Mouse (Mus musculus) midbrain, embryonic 16.5 days (tissue): ENCODE measurements around the gene Npb. TPM values are rescaled to one million over a fixed set of nuclear protein-coding genes. Genes with fewer than 3 reads are reported as not detected.

Experiments
- ATAC-seq: fragments of 200-750 bp; cut with Nextera tagmentation; 2 replicates; pipeline ENCODE4 v1.8.0; 2017; ENCODE audit warnings: moderate TSS enrichment
- H3K27ac ChIP-seq: fragments of 300-500 bp; sonication (generic); 2 replicates; pipeline ENCODE4 v1.5.1; 2014; ENCODE audit warnings: mild to moderate bottlenecking, low read length, mixed read lengths
- H3K27me3 ChIP-seq: fragments of 300-500 bp; sonication (generic); 2 replicates; pipeline ENCODE4 v1.6.1; 2014; ENCODE audit warnings: low read depth, low read length, mixed read lengths; ENCODE audit not compliant: control insufficient read depth, insufficient read depth
- H3K36me3 ChIP-seq: fragments of 300-500 bp; sonication (generic); 2 replicates; pipeline ENCODE4 v1.6.1; 2014; ENCODE audit warnings: mild to moderate bottlenecking, low read length, moderate library complexity, mixed read lengths; ENCODE audit not compliant: control insufficient read depth, insufficient read depth
- H3K4me1 ChIP-seq: fragments of 300-500 bp; sonication (generic); 2 replicates; pipeline ENCODE4 v1.6.1; 2014; ENCODE audit warnings: mild to moderate bottlenecking, low read length, mixed read lengths; ENCODE audit not compliant: control insufficient read depth, insufficient read depth
- H3K4me2 ChIP-seq: fragments of 300-500 bp; sonication (generic); 2 replicates; pipeline ENCODE4 v1.6.1; 2014; ENCODE audit warnings: mild to moderate bottlenecking, low read length, mixed read lengths
- H3K4me3 ChIP-seq: fragments of 300-500 bp; sonication (generic); 2 replicates; pipeline ENCODE4 v1.5.1; 2014; ENCODE audit warnings: low read depth, mild to moderate bottlenecking, low read length, moderate library complexity, mixed read lengths
- H3K9ac ChIP-seq: fragments of 300-500 bp; sonication (generic); 2 replicates; pipeline ENCODE4 v1.6.1; 2014; ENCODE audit warnings: low read depth, low read length, mixed read lengths
- H3K9me3 ChIP-seq: fragments of 300-500 bp; sonication (generic); replicated peaks from 2 replicates; pipeline ENCODE4 v1.6.1; 2014; ENCODE audit warnings: mild to moderate bottlenecking, low read length, mixed read lengths; ENCODE audit not compliant: control insufficient read depth, poor library complexity, severe bottlenecking
- WGBS: fragments of 180-500 bp; shearing (Covaris S2); extraction: QIAGEN DNeasy Blood & Tissue Kit; methylation state at CpG from one replicate; pipeline ENCODE4 v1.1.7; 2014; 5-methylcytosine and 5-hydroxymethylcytosine counted together
- polyA plus RNA-seq: library from polyadenylated mRNA; unstranded; fragments of >200 nt; fragmentation: Nextera tagmentation; extraction: Ambion mirVana; gene quantifications from 2 replicates; pipeline ENCODE4 v1.2.1, GENCODE M21; 2015

Gene Npb
- polyA plus RNA-seq, 1 experiment from 2014 or later: not detected

- Histone ChIP-seq H3K4me1 (peaks cover 29% of the 10 kb centered on the region), H3K27ac (peak overlapping the region; percentile 86), H3K4me2 (peak overlapping the region; percentile 93), H3K36me3 (peaks cover 4% of the 10 kb centered on the region), H3K9ac (peak overlapping the region; percentile 89), H3K27me3 (no peaks in the 10 kb centered on the region), H3K4me3 (peak overlapping the region; percentile 93), H3K9me3 (no peaks in the 10 kb centered on the region)
- under 1% methylated on average over 107 of the region's 116 CpGs for WGBS
- ATAC-seq: peak; percentile 80
These were observed 24.6 kb downstream of the Npb start for GRCm38 (mm10) chr11:120632559-120633519.

- H3K27ac ChIP-seq: peak within 1 kb of the TSS; percentile 86
- H3K9ac ChIP-seq: peak within 1 kb of the TSS; percentile 89
- H3K9me3 ChIP-seq: no peaks in the 10 kb centered on the region
- peak; percentile 91 for ATAC-seq
- H3K36me3 ChIP-seq: peaks cover 4% of the 10 kb centered on the region
- H3K4me2 ChIP-seq: peak within 1 kb of the TSS; percentile 93
- peaks cover 29% of the 10 kb centered on the region for H3K4me1 ChIP-seq
- no peaks in the 10 kb centered on the region for H3K27me3 ChIP-seq
- WGBS: 10% methylated on average over 58 of the region's 58 CpGs
- peak within 1 kb of the TSS; percentile 93 for H3K4me3 ChIP-seq
These were observed 25.5 kb downstream of the Npb start, which contains the start of gene Mafg for GRCm38 (mm10) chr11:120633520-120634343. TSS of gene Mafg (minus strand) at chr11:120633600.

- no peak overlapping the region for H3K4me3 ChIP-seq
- H3K36me3 ChIP-seq: no peaks in the 10 kb centered on the region
- WGBS: 69% methylated on average over 5 of the region's 5 CpGs
- no peaks in the 10 kb centered on the region for H3K27me3 ChIP-seq
- no peak overlapping the region for H3K27ac ChIP-seq
- no peaks in the 10 kb centered on the region for H3K9me3 ChIP-seq
- ATAC-seq: no peak
- peaks cover 27% of the 10 kb centered on the region for H3K4me1 ChIP-seq
- no peak overlapping the region for H3K9ac ChIP-seq
- H3K4me2 ChIP-seq: no peak overlapping the region
These were observed 26.5 kb downstream of the Npb start for GRCm38 (mm10) chr11:120634810-120635209.

DNA sequence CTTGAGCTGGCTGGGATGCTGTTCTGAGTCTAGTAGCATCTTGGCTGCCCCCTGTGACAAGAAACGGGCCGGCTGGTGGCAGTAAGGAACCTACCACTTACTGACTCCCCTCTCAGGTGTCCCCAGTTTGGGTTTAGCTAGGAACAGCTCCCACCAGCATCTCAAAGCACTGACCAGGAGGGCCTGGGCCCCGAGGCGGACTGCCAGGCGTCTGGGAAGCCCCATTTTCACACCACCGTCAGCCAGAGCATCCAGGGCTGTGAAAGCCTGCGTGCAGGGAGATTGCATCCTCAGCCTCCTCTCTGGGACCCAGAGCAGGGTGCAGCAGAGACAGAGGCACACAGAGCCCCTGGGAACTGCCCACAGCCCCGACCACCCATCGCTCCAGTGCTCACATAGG is 33.0 kb downstream of the Npb start:
- H3K27me3 ChIP-seq: no peaks in the 10 kb centered on the region; the same call in 1 of the 2 replicates
- no peaks in the 10 kb centered on the region for H3K9me3 ChIP-seq
- H3K36me3 ChIP-seq: no peaks in the 10 kb centered on the region
- no peak for ATAC-seq
- no peak overlapping the region for H3K4me2 ChIP-seq
- whole genome bisulfite sequencing: 66% methylated on average over 9 of the region's 9 CpGs
- no peak overlapping the region for H3K27ac ChIP-seq
- H3K4me1 ChIP-seq: peaks cover 8% of the 10 kb centered on the region
- no peak overlapping the region for H3K9ac ChIP-seq
- H3K4me3 ChIP-seq: no peak overlapping the region

GRCm38 (mm10) chr11:120641869-120642268 is 33.6 kb downstream of the Npb start:
- H3K27ac ChIP-seq: no peak overlapping the region
- H3K9me3 ChIP-seq: no peaks in the 10 kb centered on the region
- peaks cover 8% of the 10 kb centered on the region for H3K4me1 ChIP-seq
- H3K4me3 ChIP-seq: no peak overlapping the region
- no peaks in the 10 kb centered on the region for H3K36me3 ChIP-seq
- H3K9ac ChIP-seq: 0 out of 2 replicates have a peak overlapping the region, but pooled peaks have one; percentile 14
- WGBS: 92% methylated on average over 8 of the region's 8 CpGs
- no peak for ATAC-seq
- H3K4me2 ChIP-seq: no peak overlapping the region
- no peaks in the 10 kb centered on the region; the same call in 1 of the 2 replicates for H3K27me3 ChIP-seq

DNA sequence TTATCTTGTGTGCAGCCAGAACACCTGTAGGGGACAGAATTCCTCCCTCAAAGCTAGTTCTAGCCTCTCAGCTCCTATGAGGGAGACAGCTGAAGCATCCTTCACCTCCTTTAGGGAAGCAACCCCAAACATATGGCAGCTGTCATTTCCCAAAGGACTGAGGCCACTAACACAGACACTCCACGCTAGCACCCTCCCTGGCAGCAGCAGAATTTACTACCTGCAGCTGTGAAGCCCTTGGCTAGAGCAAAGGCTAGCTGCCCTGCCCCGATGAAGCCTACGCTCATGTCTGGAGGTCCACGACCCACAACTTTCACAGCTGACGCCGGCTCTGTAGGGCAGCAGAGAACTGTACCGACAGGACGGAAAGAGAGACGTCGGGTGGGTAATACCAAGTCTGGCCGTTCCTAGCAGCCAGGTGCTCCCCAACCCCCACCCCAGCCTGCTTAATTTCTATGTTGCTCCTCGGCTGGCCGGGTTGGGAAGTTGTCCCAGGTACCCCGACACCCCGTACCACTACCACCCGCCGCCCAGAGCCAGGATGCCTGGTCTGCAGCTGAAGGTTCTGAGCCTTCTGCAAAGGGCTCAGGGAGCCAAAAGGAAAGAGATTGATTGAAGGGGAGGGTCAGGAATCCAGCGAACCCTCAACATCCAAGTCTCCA is 34.8 kb downstream of the Npb start:
- Histone ChIP-seq H3K9me3 (no peaks in the 10 kb centered on the region), H3K9ac (peak overlapping the region; percentile 75), H3K4me3 (peak overlapping the region; percentile 52), H3K36me3 (no peaks in the 10 kb centered on the region), H3K4me1 (peaks cover 8% of the 10 kb centered on the region), H3K27ac (peak overlapping the region; percentile 45; the same call in 1 of the 2 replicates), H3K4me2 (peak overlapping the region; percentile 85), H3K27me3 (no peaks in the 10 kb centered on the region; the same call in 1 of the 2 replicates)
- 3% methylated on average over 18 of the region's 18 CpGs for WGBS
- peak; percentile 65 for ATAC-seq

- Histone ChIP-seq H3K27me3 (no peaks in the 10 kb centered on the region; the same call in 1 of the 2 replicates), H3K27ac (peak within 1 kb of the TSS; percentile 45; the same call in 1 of the 2 replicates), H3K36me3 (no peaks in the 10 kb centered on the region), H3K4me1 (peaks cover 10% of the 10 kb centered on the region), H3K9me3 (no peaks in the 10 kb centered on the region), H3K4me3 (peak within 1 kb of the TSS; percentile 52), H3K9ac (peak within 1 kb of the TSS; percentile 75), H3K4me2 (peak within 1 kb of the TSS; percentile 85)
- WGBS: under 1% methylated on average over 15 of the region's 15 CpGs
- ATAC-seq: peak; percentile 99
These were observed 35.3 kb downstream of the Npb start, which contains the start of gene Pycr1 for GRCm38 (mm10) chr11:120643601-120643987. TSS of gene Pycr1 (minus strand) at chr11:120643769.

DNA sequence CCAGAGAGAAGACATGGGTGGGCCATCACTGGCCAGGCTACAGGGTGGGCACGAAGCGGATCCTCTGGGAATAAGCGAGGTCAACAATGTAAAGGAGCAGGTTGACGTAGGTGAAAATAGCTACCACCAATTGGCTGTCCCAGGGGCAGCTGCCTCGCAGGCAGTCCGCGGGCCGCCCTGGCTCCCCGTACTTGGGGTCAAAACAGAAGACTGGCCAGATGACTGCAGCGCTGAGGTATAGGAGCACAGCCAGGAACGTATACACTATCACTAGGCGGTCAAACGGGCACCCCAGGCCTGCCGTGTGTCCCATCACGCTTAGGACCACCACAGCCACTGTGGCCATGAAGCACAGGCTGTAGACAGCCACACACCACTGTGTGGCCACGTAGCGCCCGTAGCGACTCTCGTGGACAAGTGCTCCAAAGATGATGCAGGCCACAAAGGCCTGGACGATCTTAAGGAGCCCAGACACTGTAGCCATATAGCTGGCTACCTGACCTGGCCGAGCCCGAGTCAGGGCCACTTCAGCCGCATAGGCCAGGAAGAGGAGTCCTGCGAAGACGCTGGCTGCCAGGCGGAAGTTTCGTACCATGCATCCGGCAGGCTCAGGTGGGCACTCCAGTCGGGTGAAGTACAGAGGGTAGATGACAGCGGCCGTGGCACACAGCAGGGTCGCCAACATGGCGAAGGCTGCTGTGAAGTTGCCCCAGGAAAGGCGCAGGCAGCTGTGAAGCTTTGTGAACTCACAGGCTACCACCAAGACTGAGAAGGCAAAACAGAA is 39.0 kb downstream of the Npb start:
- H3K36me3 ChIP-seq: no peaks in the 10 kb centered on the region
- no peaks in the 10 kb centered on the region; the same call in 1 of the 2 replicates for H3K27me3 ChIP-seq
- H3K9ac ChIP-seq: no peak overlapping the region
- WGBS: 81% methylated on average over 35 of the region's 35 CpGs
- H3K4me1 ChIP-seq: peaks cover 10% of the 10 kb centered on the region
- peak overlapping the region; percentile 50; the same call in 1 of the 2 replicates for H3K4me2 ChIP-seq
- no peaks in the 10 kb centered on the region for H3K9me3 ChIP-seq
- ATAC-seq: no peak
- no peak overlapping the region for H3K4me3 ChIP-seq
- no peak overlapping the region for H3K27ac ChIP-seq
